Mouse (Mus musculus): ENCODE measurements around the gene Ifna15. TPM values are rescaled to one million over a fixed set of nuclear protein-coding genes. Genes with fewer than 3 reads are reported as not detected.

The Ifna15 gene
- polyA plus RNA-seq, 1 experiment from 2014 or later, result not detected

GRCm38 (mm10) chr4:88523241-88523640 lies 34.8 kb downstream of the Ifna15 start:
- H3K9ac ChIP-seq (ENCODE audit: low read depth, low read length), result no peak overlapping the region
- H3K4me2 ChIP-seq, result no peak overlapping the region
- no peaks in the 10 kb centered on the region for H3K27me3 ChIP-seq (ENCODE audit: control insufficient read depth, insufficient read depth, low read length)
- H3K9me3 ChIP-seq (replicated peaks; ENCODE audit: control insufficient read depth, low read length), result no peaks in the 10 kb centered on the region
- H3K36me3 ChIP-seq (ENCODE audit: control insufficient read depth, insufficient read depth, low read length), result no peaks in the 10 kb centered on the region
- H3K4me3 ChIP-seq (ENCODE audit: low read depth, low read length), result no peak overlapping the region
- 0 out of 2 replicates have a peak, but pooled peaks cover 2% of the 10 kb centered on the region for H3K4me1 ChIP-seq (ENCODE audit: control insufficient read depth, insufficient read depth, low read length)
- no peak for ATAC-seq (replicated peaks; ENCODE audit: insufficient number of reproducible peaks, low FRiP score, low TSS enrichment)
- no peak overlapping the region for H3K27ac ChIP-seq (ENCODE audit: low read depth, low read length)

GRCm38 (mm10) chr4:88522674-88523073 lies 35.4 kb downstream of the Ifna15 start, which contains the start of gene Ifnb1:
Gene Ifnb1, minus strand, starts transcription at chr4:88522774.
- Histone ChIP-seq H3K4me3 (ENCODE audit: low read depth, low read length) (no peak within 1 kb of the TSS), H3K36me3 (ENCODE audit: control insufficient read depth, insufficient read depth, low read length) (no peaks in the 10 kb centered on the region), H3K9me3 (replicated peaks; ENCODE audit: control insufficient read depth, low read length) (no peaks in the 10 kb centered on the region), H3K4me2 (no peak within 1 kb of the TSS), H3K27ac (ENCODE audit: low read depth, low read length) (no peak within 1 kb of the TSS), H3K9ac (ENCODE audit: low read depth, low read length) (no peak within 1 kb of the TSS), H3K4me1 (ENCODE audit: control insufficient read depth, insufficient read depth, low read length) (0 out of 2 replicates have a peak, but pooled peaks cover 2% of the 10 kb centered on the region), H3K27me3 (ENCODE audit: control insufficient read depth, insufficient read depth, low read length) (no peaks in the 10 kb centered on the region)
- 78% methylated on average over 4 of the region's 4 CpGs for WGBS (ENCODE audit: insufficient replicate concordance)
- ATAC-seq (replicated peaks; ENCODE audit: insufficient number of reproducible peaks, low FRiP score, low TSS enrichment), result no peak

GRCm38 (mm10) chr4:88517957-88518356 lies 40.1 kb downstream of the Ifna15 start:
- no peak overlapping the region for H3K4me3 ChIP-seq (ENCODE audit: low read depth, low read length)
- no peak for ATAC-seq (replicated peaks; ENCODE audit: insufficient number of reproducible peaks, low FRiP score, low TSS enrichment)
- H3K9ac ChIP-seq (ENCODE audit: low read depth, low read length), result no peak overlapping the region
- WGBS (ENCODE audit: insufficient replicate concordance), result 77% methylated on average over 2 of the region's 2 CpGs
- H3K4me1 ChIP-seq (ENCODE audit: control insufficient read depth, insufficient read depth, low read length), result peaks cover 6% of the 10 kb centered on the region; the same call in 1 of the 2 replicates
- no peaks in the 10 kb centered on the region for H3K36me3 ChIP-seq (ENCODE audit: control insufficient read depth, insufficient read depth, low read length)
- H3K27ac ChIP-seq (ENCODE audit: low read depth, low read length), result no peak overlapping the region
- no peaks in the 10 kb centered on the region for H3K9me3 ChIP-seq (replicated peaks; ENCODE audit: control insufficient read depth, low read length)
- H3K4me2 ChIP-seq, result no peak overlapping the region
- H3K27me3 ChIP-seq (ENCODE audit: control insufficient read depth, insufficient read depth, low read length), result no peaks in the 10 kb centered on the region

- Histone ChIP-seq H3K4me1 (ENCODE audit: control insufficient read depth, insufficient read depth, low read length) (peaks cover 6% of the 10 kb centered on the region; the same call in 1 of the 2 replicates), H3K9me3 (replicated peaks; ENCODE audit: control insufficient read depth, low read length) (no peaks in the 10 kb centered on the region), H3K4me3 (ENCODE audit: low read depth, low read length) (no peak overlapping the region), H3K9ac (ENCODE audit: low read depth, low read length) (no peak overlapping the region), H3K36me3 (ENCODE audit: control insufficient read depth, insufficient read depth, low read length) (no peaks in the 10 kb centered on the region), H3K27ac (ENCODE audit: low read depth, low read length) (peak overlapping the region; percentile 70), H3K27me3 (ENCODE audit: control insufficient read depth, insufficient read depth, low read length) (no peaks in the 10 kb centered on the region), H3K4me2 (peak overlapping the region; percentile 49)
- ATAC-seq (replicated peaks; ENCODE audit: insufficient number of reproducible peaks, low FRiP score, low TSS enrichment), result peak; percentile 74
- 6% methylated on average over 4 of the region's 4 CpGs for WGBS (ENCODE audit: insufficient replicate concordance)
Measured at GRCm38 (mm10) chr4:88515711-88516211, 42.3 kb downstream of the Ifna15 start.

- Histone ChIP-seq H3K4me3 (ENCODE audit: low read depth, low read length) (no peak overlapping the region), H3K9ac (ENCODE audit: low read depth, low read length) (no peak overlapping the region), H3K4me2 (peak overlapping the region; percentile 49), H3K9me3 (replicated peaks; ENCODE audit: control insufficient read depth, low read length) (no peaks in the 10 kb centered on the region), H3K36me3 (ENCODE audit: control insufficient read depth, insufficient read depth, low read length) (no peaks in the 10 kb centered on the region), H3K27me3 (ENCODE audit: control insufficient read depth, insufficient read depth, low read length) (no peaks in the 10 kb centered on the region), H3K4me1 (ENCODE audit: control insufficient read depth, insufficient read depth, low read length) (peaks cover 6% of the 10 kb centered on the region; the same call in 1 of the 2 replicates), H3K27ac (ENCODE audit: low read depth, low read length) (peak overlapping the region; percentile 70; the same call in 1 of the 2 replicates)
- WGBS (ENCODE audit: insufficient replicate concordance), result 47% methylated on average over 2 of the region's 2 CpGs
- no peak for ATAC-seq (replicated peaks; ENCODE audit: insufficient number of reproducible peaks, low FRiP score, low TSS enrichment)
Measured at GRCm38 (mm10) chr4:88515250-88515649, 42.8 kb downstream of the Ifna15 start.

GRCm38 (mm10) chr4:88514403-88514802 lies 43.6 kb downstream of the Ifna15 start:
- H3K4me1 ChIP-seq (ENCODE audit: control insufficient read depth, insufficient read depth, low read length), result peaks cover 6% of the 10 kb centered on the region; the same call in 1 of the 2 replicates
- H3K4me2 ChIP-seq, result no peak overlapping the region
- H3K27ac ChIP-seq (ENCODE audit: low read depth, low read length), result no peak overlapping the region
- H3K36me3 ChIP-seq (ENCODE audit: control insufficient read depth, insufficient read depth, low read length), result no peaks in the 10 kb centered on the region
- no peaks in the 10 kb centered on the region for H3K27me3 ChIP-seq (ENCODE audit: control insufficient read depth, insufficient read depth, low read length)
- no peaks in the 10 kb centered on the region for H3K9me3 ChIP-seq (replicated peaks; ENCODE audit: control insufficient read depth, low read length)
- no peak overlapping the region for H3K4me3 ChIP-seq (ENCODE audit: low read depth, low read length)
- ATAC-seq (replicated peaks; ENCODE audit: insufficient number of reproducible peaks, low FRiP score, low TSS enrichment), result no peak
- no peak overlapping the region for H3K9ac ChIP-seq (ENCODE audit: low read depth, low read length)
- WGBS (ENCODE audit: insufficient replicate concordance), result 49% methylated on average over 4 of the region's 4 CpGs

GRCm38 (mm10) chr4:88513743-88514142 lies 44.3 kb downstream of the Ifna15 start:
- no peaks in the 10 kb centered on the region for H3K27me3 ChIP-seq (ENCODE audit: control insufficient read depth, insufficient read depth, low read length)
- H3K27ac ChIP-seq (ENCODE audit: low read depth, low read length), result no peak overlapping the region
- no peak overlapping the region for H3K9ac ChIP-seq (ENCODE audit: low read depth, low read length)
- H3K4me3 ChIP-seq (ENCODE audit: low read depth, low read length), result no peak overlapping the region
- no peaks in the 10 kb centered on the region for H3K9me3 ChIP-seq (replicated peaks; ENCODE audit: control insufficient read depth, low read length)
- H3K4me2 ChIP-seq, result no peak overlapping the region
- H3K4me1 ChIP-seq (ENCODE audit: control insufficient read depth, insufficient read depth, low read length), result peaks cover 6% of the 10 kb centered on the region; the same call in 1 of the 2 replicates
- H3K36me3 ChIP-seq (ENCODE audit: control insufficient read depth, insufficient read depth, low read length), result no peaks in the 10 kb centered on the region
- 56% methylated on average over 4 of the region's 4 CpGs for WGBS (ENCODE audit: insufficient replicate concordance)
- 0 out of 2 replicates have a peak, but pooled peaks have one; percentile 4 for ATAC-seq (replicated peaks; ENCODE audit: insufficient number of reproducible peaks, low FRiP score, low TSS enrichment)

Other genes with a start within 250 kb of the Ifna15 start
- gene Hacd4, start 119.3 kb downstream of the Ifna15 start, polyA plus RNA-seq (2014; fragmentation: Nextera tagmentation; extraction: Ambion mirVana), result 8.0 and 8.1 TPM in 2 replicates
- not detected in 2 replicates for gene Ifnb1, start 35.5 kb downstream of the Ifna15 start, polyA plus RNA-seq (2014; fragmentation: Nextera tagmentation; extraction: Ambion mirVana)
- gene Ifna14, start 13.6 kb upstream of the Ifna15 start, polyA plus RNA-seq (2014; fragmentation: Nextera tagmentation; extraction: Ambion mirVana), result not detected in 2 replicates
- gene Ifna9, start 34.1 kb upstream of the Ifna15 start, polyA plus RNA-seq (2014; fragmentation: Nextera tagmentation; extraction: Ambion mirVana), result not detected in 2 replicates
- gene Ifna12, start 45.1 kb upstream of the Ifna15 start, polyA plus RNA-seq (2014; fragmentation: Nextera tagmentation; extraction: Ambion mirVana), result not detected in 2 replicates
- not detected in 2 replicates for gene C87499, start 76.2 kb upstream of the Ifna15 start, polyA plus RNA-seq (2014; fragmentation: Nextera tagmentation; extraction: Ambion mirVana)
- not detected in 2 replicates for gene Ifna13, start 86.2 kb upstream of the Ifna15 start, polyA plus RNA-seq (2014; fragmentation: Nextera tagmentation; extraction: Ambion mirVana)
- not detected in 2 replicates for gene Ifna16, start 118.7 kb upstream of the Ifna15 start, polyA plus RNA-seq (2014; fragmentation: Nextera tagmentation; extraction: Ambion mirVana)
- not detected in 2 replicates for gene Ifna2, start 125.7 kb upstream of the Ifna15 start, polyA plus RNA-seq (2014; fragmentation: Nextera tagmentation; extraction: Ambion mirVana)
- gene Ifnab, start 133.1 kb upstream of the Ifna15 start, polyA plus RNA-seq (2014; fragmentation: Nextera tagmentation; extraction: Ambion mirVana), result not detected in 2 replicates
- 0.63 and 0.87 TPM in 2 replicates for gene Gm26566, start 163.6 kb upstream of the Ifna15 start, polyA plus RNA-seq (2014; fragmentation: Nextera tagmentation; extraction: Ambion mirVana)
- 99.9 and 113 TPM in 2 replicates for gene Klhl9, start 164.2 kb upstream of the Ifna15 start, polyA plus RNA-seq (2014; fragmentation: Nextera tagmentation; extraction: Ambion mirVana)
- gene Gm13271, start 196.6 kb upstream of the Ifna15 start, polyA plus RNA-seq (2014; fragmentation: Nextera tagmentation; extraction: Ambion mirVana), result not detected in 2 replicates
- gene Gm13283, start 201.9 kb upstream of the Ifna15 start, polyA plus RNA-seq (2014; fragmentation: Nextera tagmentation; extraction: Ambion mirVana), result 0.39 and 0.56 TPM in 2 replicates
- gene Gm13290, start 215.6 kb upstream of the Ifna15 start, polyA plus RNA-seq (2014; fragmentation: Nextera tagmentation; extraction: Ambion mirVana), result 0.61 TPM in 1 of 2 replicates, not detected in the other
- gene Gm13289, start 218.7 kb upstream of the Ifna15 start, polyA plus RNA-seq (2014; fragmentation: Nextera tagmentation; extraction: Ambion mirVana), result not detected in 2 replicates
- not detected in 2 replicates for gene Gm13272, start 221.6 kb upstream of the Ifna15 start, polyA plus RNA-seq (2014; fragmentation: Nextera tagmentation; extraction: Ambion mirVana)
- gene Ifnz, start 223.9 kb upstream of the Ifna15 start, polyA plus RNA-seq (2014; fragmentation: Nextera tagmentation; extraction: Ambion mirVana), result not detected in 2 replicates
- not detected in 2 replicates for gene Gm13276, start 227.5 kb upstream of the Ifna15 start, polyA plus RNA-seq (2014; fragmentation: Nextera tagmentation; extraction: Ambion mirVana)
- not detected in 2 replicates for gene Gm13277, start 230.4 kb upstream of the Ifna15 start, polyA plus RNA-seq (2014; fragmentation: Nextera tagmentation; extraction: Ambion mirVana)
- not detected in 2 replicates for gene Gm13278, start 233.3 kb upstream of the Ifna15 start, polyA plus RNA-seq (2014; fragmentation: Nextera tagmentation; extraction: Ambion mirVana)
- gene Gm13275, start 236.2 kb upstream of the Ifna15 start, polyA plus RNA-seq (2014; fragmentation: Nextera tagmentation; extraction: Ambion mirVana), result 0.47 TPM in 1 of 2 replicates, not detected in the other
- gene Gm13279, start 239.2 kb upstream of the Ifna15 start, polyA plus RNA-seq (2014; fragmentation: Nextera tagmentation; extraction: Ambion mirVana), result not detected in 2 replicates
- 0.27 and 0.76 TPM in 2 replicates for gene Gm13285, start 241.4 kb upstream of the Ifna15 start, polyA plus RNA-seq (2014; fragmentation: Nextera tagmentation; extraction: Ambion mirVana)
- not detected in 2 replicates for gene Gm13287, start 245.0 kb upstream of the Ifna15 start, polyA plus RNA-seq (2014; fragmentation: Nextera tagmentation; extraction: Ambion mirVana)
- gene Gm13288, start 247.3 kb upstream of the Ifna15 start, polyA plus RNA-seq (2014; fragmentation: Nextera tagmentation; extraction: Ambion mirVana), result not detected in 2 replicates